Mouse (Mus musculus): ENCODE measurements around the gene Hps1. TPM values are rescaled to one million over a fixed set of nuclear protein-coding genes. Genes with fewer than 3 reads are reported as not detected.

The Hps1 gene
- total RNA-seq, 1 experiment from 2014 or later, result 16.2 TPM

GRCm38 (mm10) chr19:42764398-42764797, 15.4 kb downstream of the Hps1 start:
- ATAC-seq (replicated peaks; ENCODE audit: insufficient number of reproducible peaks, low FRiP score, low TSS enrichment, poor library complexity, severe bottlenecking), result no peak

GRCm38 (mm10) chr19:42756671-42757070, 23.1 kb downstream of the Hps1 start:
- no peak for ATAC-seq (replicated peaks; ENCODE audit: insufficient number of reproducible peaks, low FRiP score, low TSS enrichment, poor library complexity, severe bottlenecking)

- ATAC-seq (replicated peaks; ENCODE audit: insufficient number of reproducible peaks, low FRiP score, low TSS enrichment, poor library complexity, severe bottlenecking), result no peak
Measured at GRCm38 (mm10) chr19:42755148-42755870, 24.5 kb downstream of the Hps1 start.

- ATAC-seq (replicated peaks; ENCODE audit: insufficient number of reproducible peaks, low FRiP score, low TSS enrichment, poor library complexity, severe bottlenecking), result peak; percentile 67
Measured at GRCm38 (mm10) chr19:42753141-42753917, 26.4 kb downstream of the Hps1 start.

GRCm38 (mm10) chr19:42752363-42752931, 27.3 kb downstream of the Hps1 start, which contains the start of gene Pyroxd2:
Gene Pyroxd2 (minus strand): TSS chr19:42752775.
- peak; percentile 33; the same call in 1 of the 2 replicates for ATAC-seq (replicated peaks; ENCODE audit: insufficient number of reproducible peaks, low FRiP score, low TSS enrichment, poor library complexity, severe bottlenecking)

GRCm38 (mm10) chr19:42750196-42750595, 29.6 kb downstream of the Hps1 start:
- no peak for ATAC-seq (replicated peaks; ENCODE audit: insufficient number of reproducible peaks, low FRiP score, low TSS enrichment, poor library complexity, severe bottlenecking)

- ATAC-seq (replicated peaks; ENCODE audit: insufficient number of reproducible peaks, low FRiP score, low TSS enrichment, poor library complexity, severe bottlenecking), result no peak
Measured at GRCm38 (mm10) chr19:42746702-42747101, 33.1 kb downstream of the Hps1 start.

- ATAC-seq (replicated peaks; ENCODE audit: insufficient number of reproducible peaks, low FRiP score, low TSS enrichment, poor library complexity, severe bottlenecking), result no peak
Measured at GRCm38 (mm10) chr19:42745869-42746224, 33.9 kb downstream of the Hps1 start.

- ATAC-seq (replicated peaks; ENCODE audit: insufficient number of reproducible peaks, low FRiP score, low TSS enrichment, poor library complexity, severe bottlenecking), result no peak
Measured at GRCm38 (mm10) chr19:42745084-42745868, 34.5 kb downstream of the Hps1 start.

GRCm38 (mm10) chr19:42744162-42744586, 35.6 kb downstream of the Hps1 start:
- ATAC-seq (replicated peaks; ENCODE audit: insufficient number of reproducible peaks, low FRiP score, low TSS enrichment, poor library complexity, severe bottlenecking), result 0 out of 2 replicates have a peak, but pooled peaks have one; percentile 16

GRCm38 (mm10) chr19:42743261-42743660, 36.5 kb downstream of the Hps1 start:
- no peak for ATAC-seq (replicated peaks; ENCODE audit: insufficient number of reproducible peaks, low FRiP score, low TSS enrichment, poor library complexity, severe bottlenecking)

GRCm38 (mm10) chr19:42741884-42742283, 37.9 kb downstream of the Hps1 start:
- no peak for ATAC-seq (replicated peaks; ENCODE audit: insufficient number of reproducible peaks, low FRiP score, low TSS enrichment, poor library complexity, severe bottlenecking)

GRCm38 (mm10) chr19:42740163-42740899, 39.4 kb downstream of the Hps1 start:
- ATAC-seq (replicated peaks; ENCODE audit: insufficient number of reproducible peaks, low FRiP score, low TSS enrichment, poor library complexity, severe bottlenecking), result no peak

- no peak for ATAC-seq (replicated peaks; ENCODE audit: insufficient number of reproducible peaks, low FRiP score, low TSS enrichment, poor library complexity, severe bottlenecking)
Measured at GRCm38 (mm10) chr19:42739734-42740133, 40.0 kb downstream of the Hps1 start.

- ATAC-seq (replicated peaks; ENCODE audit: insufficient number of reproducible peaks, low FRiP score, low TSS enrichment, poor library complexity, severe bottlenecking), result no peak
Measured at GRCm38 (mm10) chr19:42737753-42738152, 42.0 kb downstream of the Hps1 start.

GRCm38 (mm10) chr19:42734982-42735381, 44.8 kb downstream of the Hps1 start:
- no peak for ATAC-seq (replicated peaks; ENCODE audit: insufficient number of reproducible peaks, low FRiP score, low TSS enrichment, poor library complexity, severe bottlenecking)

GRCm38 (mm10) chr19:42727424-42727823, 52.4 kb downstream of the Hps1 start:
- no peak for ATAC-seq (replicated peaks; ENCODE audit: insufficient number of reproducible peaks, low FRiP score, low TSS enrichment, poor library complexity, severe bottlenecking)

GRCm38 (mm10) chr19:42726766-42727165, 53.0 kb downstream of the Hps1 start:
- no peak for ATAC-seq (replicated peaks; ENCODE audit: insufficient number of reproducible peaks, low FRiP score, low TSS enrichment, poor library complexity, severe bottlenecking)
